Mouse (Mus musculus): ENCODE results near the gene Zbtb34. TPM values are rescaled to one million over a fixed set of nuclear protein-coding genes. Genes with fewer than 3 reads are reported as not detected.

The Zbtb34 gene
- polyA plus RNA-seq, 1 experiment from 2014 or later, result 7.6 TPM

- H3K4me3 ChIP-seq (ENCODE audit: low read depth, low read length), result peak overlapping the region; percentile 47
- H3K27ac ChIP-seq (ENCODE audit: low read length), result peak overlapping the region; percentile 93
- no peaks in the 10 kb centered on the region; the same call in 1 of the 2 replicates for H3K27me3 ChIP-seq (ENCODE audit: control insufficient read depth, insufficient read depth, low read depth, low read length)
- H3K9me3 ChIP-seq (replicated peaks; ENCODE audit: control insufficient read depth, low read length, poor library complexity, severe bottlenecking), result no peaks in the 10 kb centered on the region
- 11% methylated on average over 14 of the region's 15 CpGs for WGBS
- H3K9ac ChIP-seq (ENCODE audit: low read depth, low read length), result peak overlapping the region; percentile 77
- peak; percentile 36 for ATAC-seq
- peaks cover 25% of the 10 kb centered on the region for H3K4me1 ChIP-seq (ENCODE audit: control insufficient read depth, insufficient read depth, low read length)
- H3K36me3 ChIP-seq (ENCODE audit: control insufficient read depth, insufficient read depth, low read length), result no peaks in the 10 kb centered on the region; the same call in 1 of the 2 replicates
- peak overlapping the region; percentile 77 for H3K4me2 ChIP-seq (ENCODE audit: low read length)
These were observed 60.8 kb downstream of the Zbtb34 start for GRCm38 (mm10) chr2:33370276-33370776.

GRCm38 (mm10) chr2:33369453-33369852, 61.7 kb downstream of the Zbtb34 start:
- H3K9me3 ChIP-seq (replicated peaks; ENCODE audit: control insufficient read depth, low read length, poor library complexity, severe bottlenecking), result no peaks in the 10 kb centered on the region
- ATAC-seq, result no peak
- no peak overlapping the region; the same call in 1 of the 2 replicates for H3K4me2 ChIP-seq (ENCODE audit: low read length)
- no peaks in the 10 kb centered on the region; the same call in 1 of the 2 replicates for H3K36me3 ChIP-seq (ENCODE audit: control insufficient read depth, insufficient read depth, low read length)
- H3K4me3 ChIP-seq (ENCODE audit: low read depth, low read length), result no peak overlapping the region
- no peaks in the 10 kb centered on the region; the same call in 1 of the 2 replicates for H3K27me3 ChIP-seq (ENCODE audit: control insufficient read depth, insufficient read depth, low read depth, low read length)
- 73% methylated on average over 3 of the region's 3 CpGs for WGBS
- H3K9ac ChIP-seq (ENCODE audit: low read depth, low read length), result no peak overlapping the region
- peaks cover 25% of the 10 kb centered on the region for H3K4me1 ChIP-seq (ENCODE audit: control insufficient read depth, insufficient read depth, low read length)
- H3K27ac ChIP-seq (ENCODE audit: low read length), result no peak overlapping the region

- Histone ChIP-seq H3K4me3 (ENCODE audit: low read depth, low read length) (no peak overlapping the region), H3K4me2 (ENCODE audit: low read length) (no peak overlapping the region), H3K4me1 (ENCODE audit: control insufficient read depth, insufficient read depth, low read length) (peaks cover 25% of the 10 kb centered on the region), H3K27me3 (ENCODE audit: control insufficient read depth, insufficient read depth, low read depth, low read length) (no peaks in the 10 kb centered on the region; the same call in 1 of the 2 replicates), H3K9me3 (replicated peaks; ENCODE audit: control insufficient read depth, low read length, poor library complexity, severe bottlenecking) (no peaks in the 10 kb centered on the region), H3K36me3 (ENCODE audit: control insufficient read depth, insufficient read depth, low read length) (no peaks in the 10 kb centered on the region; the same call in 1 of the 2 replicates), H3K27ac (ENCODE audit: low read length) (no peak overlapping the region), H3K9ac (ENCODE audit: low read depth, low read length) (no peak overlapping the region)
- 82% methylated on average over 1 of the region's 1 CpGs for WGBS
- no peak for ATAC-seq
These were observed 62.6 kb downstream of the Zbtb34 start for GRCm38 (mm10) chr2:33368486-33368885.

- 51% methylated on average over 9 of the region's 9 CpGs for WGBS
- peak; percentile 22; the same call in 1 of the 2 replicates for ATAC-seq
- H3K4me1 ChIP-seq (ENCODE audit: control insufficient read depth, insufficient read depth, low read length), result peaks cover 21% of the 10 kb centered on the region
- no peaks in the 10 kb centered on the region; the same call in 1 of the 2 replicates for H3K36me3 ChIP-seq (ENCODE audit: control insufficient read depth, insufficient read depth, low read length)
- no peaks in the 10 kb centered on the region for H3K9me3 ChIP-seq (replicated peaks; ENCODE audit: control insufficient read depth, low read length, poor library complexity, severe bottlenecking)
- no peak overlapping the region for H3K27ac ChIP-seq (ENCODE audit: low read length)
- H3K4me2 ChIP-seq (ENCODE audit: low read length), result no peak overlapping the region; the same call in 1 of the 2 replicates
- H3K27me3 ChIP-seq (ENCODE audit: control insufficient read depth, insufficient read depth, low read depth, low read length), result no peaks in the 10 kb centered on the region
- no peak overlapping the region for H3K9ac ChIP-seq (ENCODE audit: low read depth, low read length)
- H3K4me3 ChIP-seq (ENCODE audit: low read depth, low read length), result no peak overlapping the region
These were observed 65.2 kb downstream of the Zbtb34 start for GRCm38 (mm10) chr2:33365703-33366471.

- Histone ChIP-seq H3K36me3 (ENCODE audit: control insufficient read depth, insufficient read depth, low read length) (no peaks in the 10 kb centered on the region; the same call in 1 of the 2 replicates), H3K4me1 (ENCODE audit: control insufficient read depth, insufficient read depth, low read length) (peaks cover 16% of the 10 kb centered on the region), H3K4me2 (ENCODE audit: low read length) (no peak overlapping the region), H3K27ac (ENCODE audit: low read length) (no peak overlapping the region), H3K4me3 (ENCODE audit: low read depth, low read length) (no peak overlapping the region), H3K27me3 (ENCODE audit: control insufficient read depth, insufficient read depth, low read depth, low read length) (no peaks in the 10 kb centered on the region), H3K9ac (ENCODE audit: low read depth, low read length) (no peak overlapping the region), H3K9me3 (replicated peaks; ENCODE audit: control insufficient read depth, low read length, poor library complexity, severe bottlenecking) (no peaks in the 10 kb centered on the region)
- WGBS, result 94% methylated on average over 4 of the region's 4 CpGs
- ATAC-seq, result no peak
These were observed 66.5 kb downstream of the Zbtb34 start for GRCm38 (mm10) chr2:33364656-33365055.

GRCm38 (mm10) chr2:33363890-33364289, 67.2 kb downstream of the Zbtb34 start:
- H3K27me3 ChIP-seq (ENCODE audit: control insufficient read depth, insufficient read depth, low read depth, low read length), result no peaks in the 10 kb centered on the region
- H3K4me2 ChIP-seq (ENCODE audit: low read length), result no peak overlapping the region
- H3K36me3 ChIP-seq (ENCODE audit: control insufficient read depth, insufficient read depth, low read length), result no peaks in the 10 kb centered on the region; the same call in 1 of the 2 replicates
- 93% methylated on average over 4 of the region's 4 CpGs for WGBS
- no peak overlapping the region for H3K4me3 ChIP-seq (ENCODE audit: low read depth, low read length)
- peaks cover 10% of the 10 kb centered on the region for H3K4me1 ChIP-seq (ENCODE audit: control insufficient read depth, insufficient read depth, low read length)
- no peak overlapping the region for H3K9ac ChIP-seq (ENCODE audit: low read depth, low read length)
- no peaks in the 10 kb centered on the region for H3K9me3 ChIP-seq (replicated peaks; ENCODE audit: control insufficient read depth, low read length, poor library complexity, severe bottlenecking)
- no peak for ATAC-seq
- H3K27ac ChIP-seq (ENCODE audit: low read length), result no peak overlapping the region

- ATAC-seq, result no peak
- H3K36me3 ChIP-seq (ENCODE audit: control insufficient read depth, insufficient read depth, low read length), result no peaks in the 10 kb centered on the region
- H3K4me2 ChIP-seq (ENCODE audit: low read length), result no peak overlapping the region
- H3K9me3 ChIP-seq (replicated peaks; ENCODE audit: control insufficient read depth, low read length, poor library complexity, severe bottlenecking), result no peaks in the 10 kb centered on the region
- H3K27me3 ChIP-seq (ENCODE audit: control insufficient read depth, insufficient read depth, low read depth, low read length), result no peaks in the 10 kb centered on the region
- 67% methylated on average over 9 of the region's 9 CpGs for WGBS
- H3K4me3 ChIP-seq (ENCODE audit: low read depth, low read length), result no peak overlapping the region
- no peak overlapping the region for H3K9ac ChIP-seq (ENCODE audit: low read depth, low read length)
- no peak overlapping the region for H3K27ac ChIP-seq (ENCODE audit: low read length)
- H3K4me1 ChIP-seq (ENCODE audit: control insufficient read depth, insufficient read depth, low read length), result peaks cover 8% of the 10 kb centered on the region
These were observed 69.9 kb downstream of the Zbtb34 start for GRCm38 (mm10) chr2:33361139-33361716.

GRCm38 (mm10) chr2:33360564-33360963, 70.6 kb downstream of the Zbtb34 start:
- 80% methylated on average over 3 of the region's 3 CpGs for WGBS
- H3K9ac ChIP-seq (ENCODE audit: low read depth, low read length), result no peak overlapping the region
- no peak for ATAC-seq
- no peak overlapping the region for H3K27ac ChIP-seq (ENCODE audit: low read length)
- H3K4me2 ChIP-seq (ENCODE audit: low read length), result no peak overlapping the region
- H3K9me3 ChIP-seq (replicated peaks; ENCODE audit: control insufficient read depth, low read length, poor library complexity, severe bottlenecking), result no peaks in the 10 kb centered on the region
- H3K27me3 ChIP-seq (ENCODE audit: control insufficient read depth, insufficient read depth, low read depth, low read length), result no peaks in the 10 kb centered on the region
- H3K4me3 ChIP-seq (ENCODE audit: low read depth, low read length), result no peak overlapping the region
- H3K4me1 ChIP-seq (ENCODE audit: control insufficient read depth, insufficient read depth, low read length), result peaks cover 5% of the 10 kb centered on the region
- no peaks in the 10 kb centered on the region for H3K36me3 ChIP-seq (ENCODE audit: control insufficient read depth, insufficient read depth, low read length)

- Histone ChIP-seq H3K36me3 (ENCODE audit: control insufficient read depth, insufficient read depth, low read length) (no peaks in the 10 kb centered on the region), H3K27me3 (ENCODE audit: control insufficient read depth, insufficient read depth, low read depth, low read length) (no peaks in the 10 kb centered on the region), H3K4me3 (ENCODE audit: low read depth, low read length) (no peak overlapping the region), H3K4me2 (ENCODE audit: low read length) (no peak overlapping the region), H3K4me1 (ENCODE audit: control insufficient read depth, insufficient read depth, low read length) (peaks cover 5% of the 10 kb centered on the region), H3K9ac (ENCODE audit: low read depth, low read length) (no peak overlapping the region), H3K9me3 (replicated peaks; ENCODE audit: control insufficient read depth, low read length, poor library complexity, severe bottlenecking) (no peaks in the 10 kb centered on the region), H3K27ac (ENCODE audit: low read length) (no peak overlapping the region)
- 87% methylated on average over 8 of the region's 8 CpGs for WGBS
- ATAC-seq, result no peak
These were observed 71.9 kb downstream of the Zbtb34 start for GRCm38 (mm10) chr2:33359184-33359583.

All from midbrain, embryonic 16.5 days (tissue).